In the genomic region with DNA sequence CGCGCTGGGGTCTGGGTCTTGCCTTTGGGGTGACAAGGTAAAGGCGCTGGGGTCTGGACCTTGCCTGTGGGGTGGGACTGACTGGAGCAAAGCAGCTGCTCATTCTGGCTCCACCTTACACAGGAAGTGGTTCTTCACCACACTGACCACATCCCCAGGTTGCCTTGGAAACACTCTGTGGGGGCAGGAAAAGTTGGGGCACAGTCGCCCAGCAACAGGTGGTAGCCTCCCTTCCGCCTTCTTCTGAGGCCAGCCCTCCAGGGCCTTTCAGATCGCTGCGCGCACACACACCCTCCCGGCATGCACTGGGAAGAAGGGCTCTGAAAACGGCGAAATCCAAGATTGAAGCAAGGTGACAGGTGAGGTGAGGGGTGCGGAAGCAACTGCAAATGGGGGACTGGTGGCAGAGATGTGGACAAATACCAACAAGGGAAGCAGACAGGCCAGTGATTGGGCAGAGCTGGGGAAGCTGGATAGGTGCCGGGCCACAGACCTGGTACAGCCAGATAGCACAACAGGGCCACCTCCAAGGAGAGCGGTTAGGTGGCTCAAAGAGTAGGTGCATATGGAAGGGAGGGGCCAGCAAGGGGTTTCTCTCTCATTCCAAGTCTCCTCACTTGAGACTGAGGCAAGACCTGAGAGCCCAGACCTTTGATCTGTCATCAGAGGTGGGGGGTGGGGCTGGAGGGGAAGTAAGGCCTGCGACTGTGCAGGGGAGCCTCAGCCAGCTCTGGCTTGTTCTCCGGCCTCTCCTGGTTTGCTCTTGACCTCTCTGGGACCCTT, we compare ENCODE assay signal across 8 mouse cellular contexts. TPM values are rescaled to one million over a fixed set of nuclear protein-coding genes. Genes with fewer than 3 reads are reported as not detected.
DNase-seq lines count a peak whose midpoint lies in the region; ATAC-seq and TF ChIP-seq lines count a peak whose summit lies in the region.

Gene AI467606 (plus strand): TSS at position 246 of the 783 bp plus-strand sequence.

- peak within 1 kb of the TSS; percentile 64 for H3K4me3 ChIP-seq in ES-Bruce4 (ENCODE audit: low read depth, low read length)
- peak within 1 kb of the TSS; percentile 12; the same call in 1 of the 2 replicates for H3K4me3 ChIP-seq in intestine, postnatal 0 days (ENCODE audit: low read depth, low read length)
- peak within 1 kb of the TSS; percentile 36 for H3K4me3 ChIP-seq in lung, embryonic 16.5 days (ENCODE audit: low read length)

- no peak for TF ChIP-seq CTCF in ES-Bruce4 (IDR thresholded peaks at IDR 0.05; ENCODE audit: low read depth, low read length)
- no peak for TF ChIP-seq CTCF in intestine, postnatal 0 days (IDR thresholded peaks at IDR 0.05; ENCODE audit: low read depth)

- no peaks in the 10 kb centered on the region for H3K27me3 ChIP-seq in ES-Bruce4 (ENCODE audit: control insufficient read depth, insufficient read depth, low read length, poor library complexity, severe bottlenecking)
- H3K27me3 ChIP-seq in intestine, postnatal 0 days (replicated peaks; ENCODE audit: control insufficient read depth, insufficient read depth, low read length) = no peaks in the 10 kb centered on the region
- H3K27me3 ChIP-seq in lung, embryonic 16.5 days (ENCODE audit: control insufficient read depth, insufficient read depth, low read depth, low read length) = no peaks in the 10 kb centered on the region

- H3K9me3 ChIP-seq in ES-Bruce4 (replicated peaks; ENCODE audit: control insufficient read depth, insufficient read depth, low read length, poor library complexity, severe bottlenecking) = no peaks in the 10 kb centered on the region
- no peaks in the 10 kb centered on the region for H3K9me3 ChIP-seq in intestine, postnatal 0 days (ENCODE audit: control insufficient read depth)
- H3K9me3 ChIP-seq in lung, embryonic 16.5 days (ENCODE audit: control insufficient read depth, low read length) = no peaks in the 10 kb centered on the region

- peak; percentile 9 for TF ChIP-seq POLR2A in ES-Bruce4 (IDR thresholded peaks at IDR 0.05; ENCODE audit: insufficient read depth, low read length)

- H3K27ac ChIP-seq in ES-Bruce4 (ENCODE audit: insufficient read depth, low read length) = peak within 1 kb of the TSS; percentile 33
- peak within 1 kb of the TSS; percentile 70 for H3K27ac ChIP-seq in intestine, postnatal 0 days (ENCODE audit: low read depth, low read length)
- H3K27ac ChIP-seq in lung, embryonic 16.5 days (ENCODE audit: low read length) = peak within 1 kb of the TSS; percentile 58

- ATAC-seq in erythroid progenitor cell, adult 5-6 weeks (replicated peaks; ENCODE audit: low FRiP score, poor library complexity, severe bottlenecking) = peak; percentile 81
- peak; percentile 86 for ATAC-seq in intestine, postnatal 0 days
- ATAC-seq in lung, embryonic 16.5 days (ENCODE audit: low read depth) = peak; percentile 85

- H3K36me3 ChIP-seq in ES-Bruce4 (ENCODE audit: control insufficient read depth, insufficient read depth, low read length, poor library complexity, severe bottlenecking) = no peaks in the 10 kb centered on the region
- H3K36me3 ChIP-seq in intestine, postnatal 0 days (ENCODE audit: control insufficient read depth, insufficient read depth) = no peaks in the 10 kb centered on the region
- no peaks in the 10 kb centered on the region for H3K36me3 ChIP-seq in lung, embryonic 16.5 days (ENCODE audit: control insufficient read depth, insufficient read depth, low read length)

- H3K4me1 ChIP-seq in ES-Bruce4 (ENCODE audit: control insufficient read depth, insufficient read depth, low read length) = no peaks in the 10 kb centered on the region
- no peaks in the 10 kb centered on the region for H3K4me1 ChIP-seq in intestine, postnatal 0 days (replicated peaks; ENCODE audit: control insufficient read depth, insufficient read depth, low read length)
- H3K4me1 ChIP-seq in lung, embryonic 16.5 days (replicated peaks; ENCODE audit: control insufficient read depth, insufficient read depth, low read length) = no peaks in the 10 kb centered on the region; the same call in 1 of the 2 replicates

- peak; percentile 26; the same call in 1 of the 2 replicates for TF ChIP-seq EP300 in ES-Bruce4 (IDR thresholded peaks at IDR 0.05; ENCODE audit: insufficient read depth, low read depth, low read length)

- H3K9ac ChIP-seq in ES-Bruce4 (ENCODE audit: low read depth, poor library complexity, severe bottlenecking) = peak within 1 kb of the TSS; percentile 39
- peak within 1 kb of the TSS; percentile 23 for H3K9ac ChIP-seq in intestine, postnatal 0 days (ENCODE audit: low read depth, low read length)
- H3K9ac ChIP-seq in lung, embryonic 16.5 days (ENCODE audit: low read length) = peak within 1 kb of the TSS; percentile 52

- 41% methylated on average over 16 of the region's 16 CpGs for WGBS in intestine, postnatal 0 days
- WGBS in lung, embryonic 16.5 days = 48% methylated on average over 16 of the region's 16 CpGs

- DNase-seq in adrenal gland, adult (ENCODE audit: inconsistent age in 2 of 2, low spot score in 1 of 2) = peak; percentile 39 to 61
- no peak for DNase-seq in adrenal gland, postnatal 25 days
- DNase-seq in spleen, postnatal 4 days (ENCODE audit: low spot score in 2 of 2) = peak; percentile 89 to 91
- no peak for DNase-seq in layer of hippocampus, adult 8-10 months (ENCODE audit: low spot score in 2 of 2)

- H3K4me2 ChIP-seq in intestine, postnatal 0 days (replicated peaks; ENCODE audit: low read depth) = peak within 1 kb of the TSS; percentile 58
- peak within 1 kb of the TSS; percentile 48 for H3K4me2 ChIP-seq in lung, embryonic 16.5 days (ENCODE audit: low read depth, low read length)

RNA-seq across cellular contexts. Expression of gene AI467606, which starts in this region (rescaled TPM):
- 0.43 and 1.1 TPM in 2 replicates for total RNA-seq in adrenal gland, postnatal 25 days (2021)
- polyA plus RNA-seq in ES-Bruce4 (2011; ENCODE audit: insufficient read depth, insufficient read length, low read depth, missing spikeins) = 1.6 TPM in 2 replicates
- total RNA-seq in erythroid progenitor cell, adult 5-6 weeks (2015; ENCODE audit: low replicate concordance) = 18.0 and 25.9 TPM in 2 replicates
- total RNA-seq in erythroid progenitor cell, adult 5-6 weeks (2017; ENCODE audit: low replicate concordance) = 10.5 and 12.7 TPM in 2 replicates
- 5.2 and 5.8 TPM in 2 replicates for polyA plus RNA-seq in intestine, postnatal 0 days (2015; fragmentation: Nextera tagmentation; extraction: Ambion mirVana)
- polyA plus RNA-seq in lung, embryonic 16.5 days (2015; fragmentation: Nextera tagmentation; extraction: Ambion mirVana) = 11.5 and 12.8 TPM in 2 replicates
- total RNA-seq in layer of hippocampus, adult 8-10 months (2022) = 1 to 10 TPM; 1.2 to 3.7 (median 2.3) TPM

Comparison
In these comparisons a context has a peak if more than half of its experiments do, and no peak if none do; other contexts are left out.
1. DNase-seq: peak in adrenal gland, adult (2 of 2) and spleen, postnatal 4 days (2 of 2); none in adrenal gland, postnatal 25 days (single experiment) and layer of hippocampus, adult 8-10 months (0 of 2).
2. H3K4me3 ChIP-seq: peak in every context shown above with its lines; median percentile 64 in ES-Bruce4; 36 in lung, embryonic 16.5 days; 12 in intestine, postnatal 0 days.
3. Peak in every context shown above with its lines, with median percentiles within 50 percentile points of each other: H3K27ac ChIP-seq, H3K9ac ChIP-seq and ATAC-seq.